Mouse (Mus musculus) bone marrow, adult 2 months (tissue): ENCODE results near the gene Triap1. TPM values are rescaled to one million over a fixed set of nuclear protein-coding genes. Genes with fewer than 3 reads are reported as not detected.
"Not testable (repeated sequence)": the region's sequence is repeated elsewhere in the genome, so short reads cannot be mapped to it uniquely, and the experiment has no call there.

Source experiments
- H3K27ac ChIP-seq: fragments of 200-500 bp; 2 replicates; pipeline ENCODE4 v1.5.1; 2012; ENCODE audit warnings: low read depth, mild to moderate bottlenecking, control low read depth, inconsistent platforms, low read length; ENCODE audit not compliant: control insufficient read depth, poor library complexity, insufficient read depth
- H3K4me1 ChIP-seq: fragments of 200-500 bp; 2 replicates; pipeline ENCODE4 v1.6.1; 2011; ENCODE audit warnings: low read length; ENCODE audit not compliant: control insufficient read depth, insufficient read depth
- H3K4me3 ChIP-seq: fragments of 200-500 bp; replicated peaks from 2 replicates; pipeline ENCODE3; 2011; ENCODE audit warnings: mild to moderate bottlenecking, low read depth, low read length, control low read depth; ENCODE audit not compliant: control insufficient read depth
- CTCF ChIP-seq: fragments of 200-500 bp; IDR thresholded peaks from 2 replicates; pipeline ENCODE4 v1.5.1; 2011; ENCODE audit warnings: low read length, control low read depth; ENCODE audit not compliant: control insufficient read depth, insufficient read depth
- POLR2A ChIP-seq: fragments of 200-500 bp; IDR thresholded peaks from 2 replicates; pipeline ENCODE4 v1.6.1; 2011; ENCODE audit warnings: low read depth, mild to moderate bottlenecking, control low read depth, low read length, borderline replicate concordance; ENCODE audit not compliant: control insufficient read depth
- WGBS: fragments of 180-500 bp; shearing (Covaris S2); methylation state at CpG from one replicate; pipeline ENCODE4 v1.1.7; 2018; 5-methylcytosine and 5-hydroxymethylcytosine counted together
- polyA plus RNA-seq: library from polyadenylated mRNA; stranded (reverse); fragments of >200 nt; gene quantifications from 2 replicates; pipeline ENCODE4 v1.2.4, GENCODE M21; 2011; ENCODE audit warnings: low replicate concordance; ENCODE audit not compliant: missing spikeins, insufficient read depth, insufficient read length

Gene Triap1
- polyA plus RNA-seq, 1 experiment, result 18.3 TPM

DNA sequence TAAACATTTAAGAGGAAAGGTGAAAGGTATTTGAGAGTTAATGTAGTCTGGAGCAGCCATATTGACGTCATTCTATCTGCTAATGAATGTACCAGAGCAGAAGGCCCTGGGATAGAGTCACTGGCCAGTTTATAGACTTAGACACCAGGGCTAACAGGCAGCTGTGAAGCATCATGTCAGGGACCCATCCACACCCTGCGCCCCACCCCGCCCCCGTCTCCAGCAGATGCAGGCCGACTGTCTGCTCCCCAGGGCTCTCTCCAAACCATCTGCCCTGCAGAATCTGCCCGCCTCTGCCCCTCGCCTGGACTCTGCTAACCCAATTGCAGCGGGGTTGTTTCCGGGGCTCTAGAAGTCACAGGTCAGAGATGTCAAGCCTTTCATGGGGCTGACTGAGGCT is 30.7 kb downstream of the Triap1 start:
- TF ChIP-seq POLR2A, result no peak
- TF ChIP-seq CTCF, result no peak
- H3K27ac ChIP-seq, result no peak overlapping the region
- 66% methylated on average over 9 of the region's 9 CpGs for WGBS
- H3K4me3 ChIP-seq, result no peak overlapping the region
- no peaks in the 10 kb centered on the region for H3K4me1 ChIP-seq

DNA sequence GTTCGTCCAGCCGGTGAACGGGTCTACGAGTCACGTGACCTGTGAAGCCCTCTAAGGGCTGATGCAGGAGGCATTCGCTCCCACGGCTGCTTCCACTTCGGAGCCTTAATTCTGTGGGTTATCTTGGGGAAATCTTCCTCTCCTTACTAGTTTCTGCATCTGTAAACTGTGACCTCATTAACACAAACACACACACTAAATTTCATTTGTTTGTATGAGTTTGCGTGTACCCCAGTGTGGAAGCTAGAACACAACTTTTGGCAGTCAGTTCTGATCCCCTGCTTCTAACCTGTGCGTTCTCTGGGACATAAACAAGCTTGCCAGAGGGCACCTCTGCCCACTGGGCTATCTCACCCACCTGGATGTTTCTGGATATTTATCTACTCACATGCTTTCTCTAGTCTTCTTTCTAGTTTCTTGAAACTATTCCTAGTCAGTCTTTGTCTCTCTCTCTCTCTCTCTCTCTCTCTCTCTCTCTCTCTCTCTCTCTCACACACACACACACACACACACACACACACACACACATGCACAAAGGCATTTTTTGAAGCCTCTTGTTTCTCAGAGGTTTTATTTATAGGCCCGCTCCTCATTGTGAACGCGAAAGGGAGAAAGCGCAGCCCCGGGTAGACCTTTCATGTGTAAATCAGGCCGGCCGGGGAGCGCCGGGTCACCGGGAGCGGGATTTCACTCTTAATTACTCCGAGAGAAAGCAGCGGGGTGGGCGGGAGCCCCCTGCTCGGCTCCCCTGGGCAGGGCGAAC is 32.6 kb downstream of the Triap1 start:
- 28% methylated on average over 26 of the region's 26 CpGs for WGBS
- TF ChIP-seq CTCF, result no peak
- no peak for TF ChIP-seq POLR2A
- Histone ChIP-seq H3K27ac (no peak overlapping the region), H3K4me3 (no peak overlapping the region), H3K4me1 (no peaks in the 10 kb centered on the region)

DNA sequence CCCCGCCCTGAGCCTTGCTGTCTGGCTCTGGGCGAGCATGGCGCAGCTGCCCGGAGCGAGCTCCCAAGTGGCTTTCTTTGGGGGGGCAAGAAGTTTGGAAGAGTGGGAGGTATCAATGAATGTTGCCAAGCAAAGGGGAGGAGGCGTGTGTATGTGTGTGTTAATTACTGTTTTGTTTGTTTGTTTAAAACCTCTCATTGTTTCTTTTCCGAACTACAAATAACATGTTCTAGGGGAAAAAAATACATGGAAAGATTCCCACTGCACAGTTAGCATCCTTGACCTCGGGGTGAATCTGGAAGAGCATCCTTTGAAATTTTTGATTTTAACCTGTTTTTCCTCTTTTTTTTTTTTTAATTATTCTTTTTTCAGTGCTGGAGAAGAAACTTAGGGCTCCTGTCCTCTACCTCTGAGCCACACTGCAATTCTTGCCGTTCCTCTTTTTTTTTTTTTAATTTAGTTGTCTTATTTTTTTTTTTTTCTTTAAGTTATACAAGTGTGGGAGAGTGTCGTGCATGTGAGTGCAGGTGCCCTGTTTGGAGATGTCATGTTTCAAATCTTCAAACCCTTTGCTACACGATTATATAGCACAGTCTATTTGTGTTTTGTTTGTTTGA is 33.3 kb downstream of the Triap1 start:
- H3K27ac ChIP-seq, result no peak overlapping the region
- WGBS, result 18% methylated on average over 11 of the region's 11 CpGs
- H3K4me3 ChIP-seq, result no peak overlapping the region
- no peaks in the 10 kb centered on the region for H3K4me1 ChIP-seq
- TF ChIP-seq CTCF (no peak), POLR2A (no peak)

DNA sequence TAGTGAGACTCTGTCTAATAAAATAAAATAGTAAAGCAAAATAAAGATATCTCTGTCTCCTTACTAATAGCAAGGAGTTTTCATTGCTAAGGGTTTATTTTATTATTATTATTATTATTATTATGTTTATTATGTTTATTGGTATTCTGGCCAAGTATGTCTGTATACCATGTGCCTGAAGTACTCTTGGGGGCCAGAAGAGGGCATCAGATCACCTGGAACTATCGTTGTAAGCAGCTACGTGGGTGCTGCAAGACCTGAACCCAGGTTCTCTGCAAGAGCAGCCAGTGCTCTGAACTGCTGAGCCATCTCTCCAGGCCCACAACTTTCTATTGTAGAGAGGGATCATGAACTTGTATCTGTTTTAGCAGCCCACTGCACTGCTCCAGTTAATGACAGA is 34.4 kb downstream of the Triap1 start:
- H3K4me1 ChIP-seq, result no peaks in the 10 kb centered on the region
- no peak overlapping the region for H3K4me3 ChIP-seq
- H3K27ac ChIP-seq, result no peak overlapping the region
- WGBS, result 71% methylated on average over 2 of the region's 2 CpGs
- no peak for TF ChIP-seq CTCF
- TF ChIP-seq POLR2A, result no peak

DNA sequence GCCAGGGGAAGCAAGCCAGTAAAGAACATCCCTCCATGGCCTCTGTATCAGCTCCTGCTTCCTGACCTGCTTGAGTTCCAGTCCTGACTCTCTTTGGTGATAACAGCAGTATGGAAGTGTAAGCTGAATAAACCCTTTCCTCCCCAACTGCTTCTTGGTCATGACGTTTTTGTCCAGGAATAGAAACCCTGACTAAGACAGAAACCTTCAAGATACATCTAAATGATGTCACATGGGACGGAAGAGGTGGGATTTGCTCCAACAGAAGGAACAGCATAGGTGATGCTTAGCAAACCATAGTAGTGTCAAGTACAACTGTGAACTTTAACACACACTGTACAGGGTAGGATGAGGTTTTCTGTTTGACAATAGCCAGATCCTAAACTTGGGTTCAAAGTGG is 37.9 kb downstream of the Triap1 start:
- not testable (repeated sequence) for H3K4me1 ChIP-seq, H3K27ac ChIP-seq, H3K4me3 ChIP-seq
- 63% methylated on average over 2 of the region's 2 CpGs for WGBS

DNA sequence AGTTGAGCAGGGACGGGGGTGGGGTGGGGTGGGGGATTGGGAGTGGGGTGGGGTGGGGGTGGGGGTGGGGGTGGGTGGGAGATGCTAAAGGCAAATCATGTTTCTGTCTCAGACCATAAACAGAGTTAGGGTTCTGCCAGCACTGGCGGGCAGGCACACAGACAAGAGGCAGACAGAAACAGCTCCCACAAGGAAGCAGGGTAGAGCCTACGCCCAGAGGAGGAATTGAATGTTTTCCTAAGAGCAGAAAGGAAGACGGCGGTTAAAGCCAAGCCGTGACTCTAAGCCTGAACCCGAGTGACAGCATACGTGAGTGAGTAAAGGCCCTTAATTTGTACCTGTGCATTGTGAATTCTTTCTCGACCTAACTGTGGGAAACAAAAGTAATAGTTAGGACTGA is 50.9 kb downstream of the Triap1 start:
- no peak overlapping the region for H3K27ac ChIP-seq
- WGBS, result 59% methylated on average over 9 of the region's 9 CpGs
- no peaks in the 10 kb centered on the region for H3K4me1 ChIP-seq
- no peak for TF ChIP-seq POLR2A
- TF ChIP-seq CTCF, result no peak
- H3K4me3 ChIP-seq, result no peak overlapping the region

DNA sequence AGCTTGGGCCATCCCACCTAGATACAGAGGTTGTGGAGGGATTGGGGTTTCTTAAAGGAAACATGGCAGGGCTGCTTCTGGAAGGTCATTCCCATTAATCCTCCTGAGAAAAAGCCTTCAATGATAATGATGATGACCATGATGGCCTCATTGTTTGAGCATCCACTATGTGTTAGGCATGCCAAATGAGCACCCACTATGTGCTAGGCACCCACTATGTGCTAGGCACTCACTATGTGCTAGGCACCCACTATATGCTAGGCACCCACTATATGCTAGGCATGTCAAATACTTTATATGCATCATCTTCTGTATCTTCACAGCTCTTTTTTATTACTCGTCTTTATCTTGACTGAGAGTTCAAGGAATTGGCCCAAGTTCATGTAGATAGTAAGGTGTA is 51.9 kb downstream of the Triap1 start:
- WGBS, result 74% methylated on average over 1 of the region's 1 CpGs
- Histone ChIP-seq H3K4me3 (no peak overlapping the region), H3K27ac (no peak overlapping the region), H3K4me1 (no peaks in the 10 kb centered on the region)
- TF ChIP-seq POLR2A (no peak), CTCF (no peak)

Other genes with a start within 250 kb of the Triap1 start
- gene Gm10401, start 242.9 kb upstream of the Triap1 start, polyA plus RNA-seq, result not detected in 2 replicates
- 12.0 and 23.7 TPM in 2 replicates for gene Acads, start 221.9 kb upstream of the Triap1 start, polyA plus RNA-seq
- 3.7 and 7.8 TPM in 2 replicates for gene Unc119b, start 206.2 kb upstream of the Triap1 start, polyA plus RNA-seq
- 25.2 and 56.9 TPM in 2 replicates for gene Mlec, start 183.0 kb upstream of the Triap1 start, polyA plus RNA-seq
- not detected in 2 replicates for gene Cabp1, start 146.8 kb upstream of the Triap1 start, polyA plus RNA-seq
- 67.1 and 96.1 TPM in 2 replicates for gene Pop5, start 105.4 kb upstream of the Triap1 start, polyA plus RNA-seq
- 165 and 203 TPM in 2 replicates for gene Rnf10, start 68.3 kb upstream of the Triap1 start, polyA plus RNA-seq
- gene Coq5, start 61.6 kb upstream of the Triap1 start, polyA plus RNA-seq, result 24.4 and 32.9 TPM in 2 replicates
- 139 and 177 TPM in 2 replicates for gene Dynll1, start 40.2 kb upstream of the Triap1 start, polyA plus RNA-seq
- 61.2 and 61.4 TPM in 2 replicates for gene Srsf9, start 14.0 kb upstream of the Triap1 start, polyA plus RNA-seq
- 7.3 and 7.8 TPM in 2 replicates for gene Gatc, start within 50 bp of the Triap1 start, polyA plus RNA-seq
- 238 and 259 TPM in 2 replicates for gene Cox6a1, start 7.8 kb downstream of the Triap1 start, polyA plus RNA-seq
- 0.61 and 0.95 TPM in 2 replicates for gene Msi1, start 88.4 kb downstream of the Triap1 start, polyA plus RNA-seq
- gene Pla2g1b, start 125.0 kb downstream of the Triap1 start, polyA plus RNA-seq, result 10.3 TPM in 1 of 2 replicates, not detected in the other
- 9.0 and 13.2 TPM in 2 replicates for gene Sirt4, start 143.5 kb downstream of the Triap1 start, polyA plus RNA-seq
- gene Pxn, start 165.5 kb downstream of the Triap1 start, polyA plus RNA-seq, result 32.5 and 71.6 TPM in 2 replicates
- 1,167 and 1,244 TPM in 2 replicates for gene Rplp0, start 218.2 kb downstream of the Triap1 start, polyA plus RNA-seq
- gene Gcn1l1, start 224.0 kb downstream of the Triap1 start, polyA plus RNA-seq, result 23.3 and 38.4 TPM in 2 replicates